Mouse (Mus musculus): ENCODE data around the gene Abcg5. TPM values are rescaled to one million over a fixed set of nuclear protein-coding genes. Genes with fewer than 3 reads are reported as not detected.

Gene Abcg5
- polyA plus RNA-seq (2015; fragmentation: Nextera tagmentation; extraction: Ambion mirVana), result 0.31 and 0.47 TPM in 2 replicates

GRCm38 (mm10) chr17:84682734-84683717, at the start of gene Abcg5:
Gene Abcg5 (minus strand): TSS chr17:84683011.
- Histone ChIP-seq H3K27ac (replicated peaks) (no peak within 1 kb of the TSS), H3K36me3 (no peaks in the 10 kb centered on the region), H3K9me3 (no peaks in the 10 kb centered on the region), H3K4me3 (no peak within 1 kb of the TSS), H3K4me1 (peaks cover 13% of the 10 kb centered on the region; the same call in 1 of the 2 replicates), H3K4me2 (no peak within 1 kb of the TSS), H3K27me3 (replicated peaks) (no peaks in the 10 kb centered on the region; the same call in 1 of the 2 replicates), H3K9ac (no peak within 1 kb of the TSS)
- ATAC-seq (ENCODE audit: extremely low read depth, insufficient number of reproducible peaks, low FRiP score, low TSS enrichment), result no peak
- 57% methylated on average over 18 of the region's 18 CpGs for WGBS

- Histone ChIP-seq H3K36me3 (peaks cover 53% of the 10 kb centered on the region), H3K27ac (replicated peaks) (no peak overlapping the region), H3K27me3 (replicated peaks) (no peaks in the 10 kb centered on the region), H3K9ac (no peak overlapping the region), H3K4me1 (peaks cover 9% of the 10 kb centered on the region), H3K4me3 (no peak overlapping the region), H3K4me2 (no peak overlapping the region), H3K9me3 (no peaks in the 10 kb centered on the region)
- WGBS, result 77% methylated on average over 8 of the region's 8 CpGs
- ATAC-seq (ENCODE audit: extremely low read depth, insufficient number of reproducible peaks, low FRiP score, low TSS enrichment), result no peak
These were observed 49.8 kb upstream of the Abcg5 start for GRCm38 (mm10) chr17:84732612-84733011.

GRCm38 (mm10) chr17:84731361-84731760, 48.5 kb upstream of the Abcg5 start:
- H3K27ac ChIP-seq (replicated peaks), result no peak overlapping the region
- ATAC-seq (ENCODE audit: extremely low read depth, insufficient number of reproducible peaks, low FRiP score, low TSS enrichment), result no peak
- H3K4me3 ChIP-seq, result no peak overlapping the region
- no peak overlapping the region for H3K9ac ChIP-seq
- H3K27me3 ChIP-seq (replicated peaks), result no peaks in the 10 kb centered on the region
- H3K36me3 ChIP-seq, result peaks cover 56% of the 10 kb centered on the region
- H3K4me2 ChIP-seq, result no peak overlapping the region
- H3K9me3 ChIP-seq, result no peaks in the 10 kb centered on the region
- 85% methylated on average over 12 of the region's 12 CpGs for WGBS
- peaks cover 9% of the 10 kb centered on the region for H3K4me1 ChIP-seq

- H3K36me3 ChIP-seq, result peaks cover 62% of the 10 kb centered on the region
These were observed 46.3 kb upstream of the Abcg5 start for GRCm38 (mm10) chr17:84729140-84729539.

GRCm38 (mm10) chr17:84728201-84728911, 45.5 kb upstream of the Abcg5 start:
- peaks cover 9% of the 10 kb centered on the region for H3K4me1 ChIP-seq
- no peak overlapping the region for H3K4me2 ChIP-seq
- H3K4me3 ChIP-seq, result no peak overlapping the region
- H3K27me3 ChIP-seq (replicated peaks), result no peaks in the 10 kb centered on the region
- ATAC-seq (ENCODE audit: extremely low read depth, insufficient number of reproducible peaks, low FRiP score, low TSS enrichment), result no peak
- no peak overlapping the region for H3K27ac ChIP-seq (replicated peaks)
- peaks cover 68% of the 10 kb centered on the region for H3K36me3 ChIP-seq
- 54% methylated on average over 1 of the region's 1 CpGs for WGBS
- no peak overlapping the region for H3K9ac ChIP-seq
- no peaks in the 10 kb centered on the region for H3K9me3 ChIP-seq

More at GRCm38 (mm10) chr17:84729140-84729539, 46.3 kb upstream of the Abcg5 start:
- H3K27me3 ChIP-seq (replicated peaks), result no peaks in the 10 kb centered on the region
- no peaks in the 10 kb centered on the region for H3K9me3 ChIP-seq
- H3K4me1 ChIP-seq, result peaks cover 9% of the 10 kb centered on the region
- H3K4me2 ChIP-seq, result no peak overlapping the region
- H3K9ac ChIP-seq, result no peak overlapping the region
- no peak overlapping the region for H3K27ac ChIP-seq (replicated peaks)
- H3K4me3 ChIP-seq, result no peak overlapping the region
- ATAC-seq (ENCODE audit: extremely low read depth, insufficient number of reproducible peaks, low FRiP score, low TSS enrichment), result no peak
- 62% methylated on average over 5 of the region's 5 CpGs for WGBS

- Histone ChIP-seq H3K9ac (no peak overlapping the region), H3K36me3 (peaks cover 71% of the 10 kb centered on the region), H3K4me3 (no peak overlapping the region), H3K27ac (replicated peaks) (no peak overlapping the region), H3K4me2 (no peak overlapping the region), H3K9me3 (no peaks in the 10 kb centered on the region), H3K27me3 (replicated peaks) (no peaks in the 10 kb centered on the region), H3K4me1 (peaks cover 9% of the 10 kb centered on the region)
- 97% methylated on average over 3 of the region's 3 CpGs for whole genome bisulfite sequencing
- ATAC-seq (ENCODE audit: extremely low read depth, insufficient number of reproducible peaks, low FRiP score, low TSS enrichment), result no peak
These were observed 42.4 kb upstream of the Abcg5 start for GRCm38 (mm10) chr17:84725163-84725562.

GRCm38 (mm10) chr17:84724028-84724427, 41.2 kb upstream of the Abcg5 start:
- H3K9me3 ChIP-seq, result no peaks in the 10 kb centered on the region
- no peak overlapping the region for H3K27ac ChIP-seq (replicated peaks)
- no peaks in the 10 kb centered on the region for H3K27me3 ChIP-seq (replicated peaks)
- H3K9ac ChIP-seq, result no peak overlapping the region
- no peak for ATAC-seq (ENCODE audit: extremely low read depth, insufficient number of reproducible peaks, low FRiP score, low TSS enrichment)
- no peak overlapping the region for H3K4me3 ChIP-seq
- peaks cover 62% of the 10 kb centered on the region for H3K36me3 ChIP-seq
- peaks cover 6% of the 10 kb centered on the region for H3K4me1 ChIP-seq
- 82% methylated on average over 9 of the region's 9 CpGs for WGBS
- H3K4me2 ChIP-seq, result no peak overlapping the region

GRCm38 (mm10) chr17:84719105-84719504, 36.3 kb upstream of the Abcg5 start:
- Histone ChIP-seq H3K4me3 (no peak overlapping the region), H3K4me1 (0 out of 2 replicates have a peak, but pooled peaks cover 9% of the 10 kb centered on the region), H3K36me3 (peaks cover 49% of the 10 kb centered on the region), H3K4me2 (no peak overlapping the region), H3K27me3 (replicated peaks) (no peaks in the 10 kb centered on the region), H3K9me3 (no peaks in the 10 kb centered on the region), H3K27ac (replicated peaks) (no peak overlapping the region), H3K9ac (no peak overlapping the region)
- no peak for ATAC-seq (ENCODE audit: extremely low read depth, insufficient number of reproducible peaks, low FRiP score, low TSS enrichment)
- 85% methylated on average over 3 of the region's 3 CpGs for WGBS

- no peaks in the 10 kb centered on the region for H3K9me3 ChIP-seq
- ATAC-seq (ENCODE audit: extremely low read depth, insufficient number of reproducible peaks, low FRiP score, low TSS enrichment), result no peak
- H3K9ac ChIP-seq, result no peak overlapping the region
- WGBS, result 68% methylated on average over 5 of the region's 5 CpGs
- no peak overlapping the region for H3K4me3 ChIP-seq
- no peak overlapping the region for H3K4me2 ChIP-seq
- H3K27ac ChIP-seq (replicated peaks), result no peak overlapping the region
- H3K27me3 ChIP-seq (replicated peaks), result no peaks in the 10 kb centered on the region
- 0 out of 2 replicates have a peak, but pooled peaks cover 9% of the 10 kb centered on the region for H3K4me1 ChIP-seq
- H3K36me3 ChIP-seq, result peaks cover 51% of the 10 kb centered on the region
These were observed 34.6 kb upstream of the Abcg5 start for GRCm38 (mm10) chr17:84717416-84717815.

- H3K9me3 ChIP-seq, result no peaks in the 10 kb centered on the region
- no peaks in the 10 kb centered on the region for H3K27me3 ChIP-seq (replicated peaks)
- H3K4me3 ChIP-seq, result no peak overlapping the region
- no peak overlapping the region for H3K4me2 ChIP-seq
- 0 out of 2 replicates have a peak, but pooled peaks cover 9% of the 10 kb centered on the region for H3K4me1 ChIP-seq
- 70% methylated on average over 16 of the region's 16 CpGs for WGBS
- H3K9ac ChIP-seq, result no peak overlapping the region
- ATAC-seq (ENCODE audit: extremely low read depth, insufficient number of reproducible peaks, low FRiP score, low TSS enrichment), result no peak
- H3K36me3 ChIP-seq, result peaks cover 51% of the 10 kb centered on the region
- H3K27ac ChIP-seq (replicated peaks), result no peak overlapping the region
These were observed 33.6 kb upstream of the Abcg5 start for GRCm38 (mm10) chr17:84716252-84716872.

GRCm38 (mm10) chr17:84714930-84715329, 32.1 kb upstream of the Abcg5 start:
- ATAC-seq (ENCODE audit: extremely low read depth, insufficient number of reproducible peaks, low FRiP score, low TSS enrichment), result no peak
- H3K9me3 ChIP-seq, result no peaks in the 10 kb centered on the region
- 76% methylated on average over 4 of the region's 4 CpGs for whole genome bisulfite sequencing
- no peak overlapping the region for H3K9ac ChIP-seq
- no peak overlapping the region for H3K4me2 ChIP-seq
- no peak overlapping the region for H3K4me3 ChIP-seq
- H3K27me3 ChIP-seq (replicated peaks), result no peaks in the 10 kb centered on the region
- H3K36me3 ChIP-seq, result peaks cover 49% of the 10 kb centered on the region
- H3K27ac ChIP-seq (replicated peaks), result no peak overlapping the region
- 0 out of 2 replicates have a peak, but pooled peaks cover 9% of the 10 kb centered on the region for H3K4me1 ChIP-seq
